Mouse (Mus musculus) cerebellum, adult 2 months (tissue): Measurements from ENCODE around the gene Chka. TPM values are rescaled to one million over a fixed set of nuclear protein-coding genes. Genes with fewer than 3 reads are reported as not detected.
A peak's percentile ranks its signal among the peaks of the same experiment; 100 is the strongest.

Experiments
- DNase-seq, 2 experiments: peaks; one replicate each; pipeline ENCODE4 v3.0.0; 2021
- H3K27ac ChIP-seq: fragments of 200-500 bp; 2 replicates; pipeline ENCODE4 v1.5.1; 2012; ENCODE audit warnings: low read length, control low read depth, inconsistent platforms; ENCODE audit not compliant: insufficient read depth
- H3K27me3 ChIP-seq: fragments of 200-500 bp; 2 replicates; pipeline ENCODE4 v1.6.1; 2012; ENCODE audit warnings: inconsistent platforms, mild to moderate bottlenecking, low read length, moderate library complexity; ENCODE audit not compliant: control insufficient read depth, insufficient read depth
- H3K4me1 ChIP-seq: fragments of 200-500 bp; 2 replicates; pipeline ENCODE4 v1.6.1; 2011; ENCODE audit warnings: low read length; ENCODE audit not compliant: control insufficient read depth, insufficient read depth
- H3K4me3 ChIP-seq: fragments of 200-500 bp; replicated peaks from 2 replicates; pipeline ENCODE3; 2011; ENCODE audit warnings: mild to moderate bottlenecking, low read depth, low read length, control low read depth; ENCODE audit not compliant: insufficient read depth
- CTCF ChIP-seq: fragments of 200-500 bp; IDR thresholded peaks from 2 replicates; pipeline ENCODE4 v1.5.1; 2011; ENCODE audit warnings: low read depth, mild to moderate bottlenecking, control low read depth, low read length, moderate library complexity, borderline replicate concordance; ENCODE audit not compliant: insufficient read depth
- POLR2A ChIP-seq: fragments of 200-500 bp; IDR thresholded peaks from 2 replicates; pipeline ENCODE4 v1.6.1; 2011; ENCODE audit warnings: low read length, control low read depth, borderline replicate concordance; ENCODE audit not compliant: insufficient read depth
- WGBS: fragments of 180-500 bp; shearing (Covaris S2); methylation state at CpG from one replicate; pipeline ENCODE4 v1.1.7; 2018; 5-methylcytosine and 5-hydroxymethylcytosine counted together
- polyA plus RNA-seq: library from polyadenylated mRNA; depleted of rRNA; stranded (reverse); fragments of >200 nt; gene quantifications from 2 replicates; pipeline ENCODE4 v1.2.3, GENCODE M21; 2012

The Chka gene
- polyA plus RNA-seq, 1 experiment: 118 TPM

DNA sequence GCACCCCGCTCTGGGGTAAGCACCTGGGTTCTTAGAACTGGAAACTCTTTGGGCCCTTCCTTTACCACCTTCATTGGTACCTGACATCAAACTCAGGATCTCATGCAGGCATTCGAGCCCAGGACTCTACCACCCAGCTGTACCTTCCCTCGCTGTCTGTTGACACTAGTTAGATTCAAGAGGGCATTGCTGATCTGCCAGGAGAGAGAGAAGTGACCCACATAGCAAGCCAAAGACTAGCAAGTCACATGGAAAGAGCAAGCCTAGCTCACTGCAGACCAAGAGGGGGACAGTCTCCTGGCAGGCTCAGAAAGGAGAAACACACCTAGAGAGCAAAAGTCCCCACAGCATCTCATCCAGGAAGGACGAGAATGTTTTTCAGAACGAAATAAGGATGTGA, 10.9 kb upstream of the Chka start:
- Histone ChIP-seq H3K4me3 (no peak overlapping the region), H3K4me1 (peaks cover 32% of the 10 kb centered on the region), H3K27ac (no peak overlapping the region), H3K27me3 (no peaks in the 10 kb centered on the region)
- no peak for DNase-seq
- TF ChIP-seq CTCF (no peak), POLR2A (no peak)
- 62% methylated on average over 5 of the region's 5 CpGs for WGBS

DNA sequence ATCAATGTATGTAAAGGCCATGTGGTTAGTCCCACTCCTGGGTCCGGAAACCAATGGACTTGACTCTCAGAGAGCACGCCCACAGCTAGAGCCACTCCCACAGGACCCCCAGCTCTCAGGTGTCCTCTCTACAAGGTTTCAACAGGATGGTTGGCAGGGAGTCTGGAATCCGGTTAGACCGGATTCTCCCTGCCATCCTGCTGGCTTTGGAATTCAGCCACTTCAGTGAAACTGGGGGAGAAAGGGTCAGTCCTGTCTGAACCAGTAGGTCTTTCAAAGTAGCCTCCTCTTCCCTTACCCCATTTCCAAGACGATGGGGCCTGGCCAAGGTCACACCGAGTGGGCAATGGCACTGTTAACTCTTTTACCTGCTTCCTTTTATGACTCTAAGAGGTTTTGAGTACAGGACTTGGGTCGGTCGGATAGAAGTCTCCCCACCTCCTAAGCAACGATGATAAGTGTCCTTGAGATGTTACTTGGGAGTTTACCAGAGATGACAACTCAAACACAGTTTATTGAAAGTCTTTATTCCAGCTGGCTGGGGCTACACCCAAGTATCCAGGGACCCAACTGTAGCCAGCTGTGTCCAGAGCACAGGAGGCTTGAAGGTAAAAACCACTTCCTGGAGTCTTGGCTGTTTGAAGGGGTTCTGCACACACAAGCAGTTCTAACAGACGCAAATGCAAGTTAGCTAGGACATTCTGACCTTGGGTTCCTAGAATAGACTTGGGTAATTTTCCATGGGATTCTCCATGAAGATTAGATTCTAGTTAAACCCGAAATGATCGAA, 9.0 kb upstream of the Chka start:
- TF ChIP-seq CTCF (no peak), POLR2A (no peak)
- DNase-seq: no peak
- no peak overlapping the region for H3K27ac ChIP-seq
- H3K4me3 ChIP-seq: no peak overlapping the region
- H3K27me3 ChIP-seq: no peaks in the 10 kb centered on the region
- H3K4me1 ChIP-seq: peaks cover 47% of the 10 kb centered on the region
- 68% methylated on average over 12 of the region's 12 CpGs for WGBS

DNA sequence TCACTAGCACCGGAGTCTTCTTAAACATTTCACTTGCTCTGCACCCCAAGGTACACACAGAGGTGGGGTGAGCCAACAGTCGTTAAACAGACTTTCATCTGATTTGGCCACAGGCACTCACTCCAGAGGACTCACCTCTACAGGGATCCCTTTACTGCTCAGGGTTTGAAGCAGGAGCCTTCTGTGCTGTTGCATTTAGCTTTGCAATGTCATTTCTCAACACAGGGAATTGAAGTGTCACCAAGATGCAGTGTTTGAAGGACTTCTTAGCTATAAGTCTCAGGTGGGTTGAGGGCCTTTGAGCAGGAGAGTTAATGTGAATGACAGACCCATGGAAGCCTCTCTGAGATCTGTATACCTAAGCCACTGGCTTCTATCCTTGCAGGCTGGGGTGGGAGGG, 7.9 kb upstream of the Chka start:
- no peak overlapping the region; the same call in 1 of the 2 replicates for H3K27ac ChIP-seq
- no peak overlapping the region for H3K4me3 ChIP-seq
- peaks cover 50% of the 10 kb centered on the region for H3K4me1 ChIP-seq
- WGBS: 52% methylated on average over 2 of the region's 2 CpGs
- DNase-seq: no peak
- no peaks in the 10 kb centered on the region for H3K27me3 ChIP-seq
- TF ChIP-seq CTCF: no peak

DNA sequence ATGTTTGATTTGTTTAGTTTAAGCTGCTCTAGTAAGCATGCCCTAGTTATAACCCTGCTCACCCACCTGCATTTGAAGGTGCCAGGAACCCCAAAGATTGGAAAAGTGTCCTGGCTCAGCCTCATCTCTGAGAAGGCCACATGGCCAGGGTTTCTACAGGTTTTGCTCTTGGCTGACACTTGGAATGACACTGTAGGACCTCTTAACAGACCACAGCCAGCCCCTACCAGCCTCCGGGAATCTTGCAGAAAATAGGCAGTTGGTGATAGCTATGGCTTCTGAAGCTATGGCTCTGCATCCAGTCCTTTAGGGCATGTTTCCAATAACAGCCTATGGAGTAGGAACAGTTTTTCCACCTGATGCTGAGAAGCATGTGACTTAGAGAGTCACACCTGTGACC, 6.7 kb upstream of the Chka start:
- Histone ChIP-seq H3K4me1 (peaks cover 50% of the 10 kb centered on the region), H3K27me3 (no peaks in the 10 kb centered on the region), H3K4me3 (no peak overlapping the region), H3K27ac (peak overlapping the region; percentile 95)
- TF ChIP-seq CTCF: no peak
- TF ChIP-seq POLR2A: no peak
- 16% methylated on average over 1 of the region's 1 CpGs for WGBS
- DNase-seq: peak; percentile 50 to 57

DNA sequence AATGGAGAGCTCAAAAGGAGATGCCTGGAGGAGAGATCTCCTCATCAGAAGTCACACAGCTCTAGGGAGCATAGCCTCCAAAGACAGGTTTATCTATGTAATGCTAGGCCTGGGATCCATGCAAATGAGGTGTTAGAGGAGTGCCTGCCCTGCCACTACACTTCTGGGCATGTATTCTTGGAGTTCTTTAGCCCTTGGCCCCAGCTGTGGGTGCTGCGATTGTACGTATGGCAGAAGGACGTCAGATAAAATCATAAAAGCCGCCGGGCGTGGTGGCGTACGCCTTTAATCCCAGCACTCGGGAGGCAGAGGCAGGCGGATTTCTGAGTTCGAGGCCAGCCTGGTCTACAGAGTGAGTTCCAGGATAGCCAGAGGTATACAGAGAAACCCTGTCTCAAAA, 6.2 kb upstream of the Chka start:
- 60% methylated on average over 11 of the region's 11 CpGs for WGBS

DNA sequence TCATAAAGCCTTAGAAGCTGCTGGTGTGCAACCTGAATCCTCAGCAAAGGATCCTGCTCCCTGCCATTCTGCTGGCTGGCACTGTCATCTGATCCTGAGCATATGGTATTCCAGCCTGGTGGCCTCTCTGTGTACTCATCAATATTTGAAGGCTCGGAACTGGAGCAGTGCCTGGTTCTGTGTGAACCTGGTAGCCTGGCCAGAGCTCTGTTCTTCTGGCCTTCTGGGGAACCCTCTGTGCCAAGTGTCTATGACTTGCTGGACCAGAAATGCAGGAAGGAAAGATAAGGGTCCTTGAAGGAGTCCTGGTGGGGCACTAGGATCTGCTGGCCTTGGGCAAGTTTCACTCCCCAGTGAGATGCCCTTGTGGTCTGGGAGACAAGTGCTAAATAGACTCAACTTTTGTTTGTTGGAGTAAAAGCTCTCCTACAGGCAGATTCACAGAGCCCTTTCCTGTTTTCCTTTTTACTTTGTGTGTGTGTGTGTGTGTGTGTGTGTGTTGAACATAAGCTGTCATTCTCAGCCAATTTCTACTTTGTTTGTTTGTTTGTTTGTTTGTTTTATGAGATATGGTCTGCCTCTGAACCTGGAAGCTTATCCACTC, 5.7 kb upstream of the Chka start:
- H3K27ac ChIP-seq: peak overlapping the region; percentile 95
- H3K4me3 ChIP-seq: no peak overlapping the region
- H3K4me1 ChIP-seq: peaks cover 45% of the 10 kb centered on the region
- TF ChIP-seq CTCF (no peak), POLR2A (peak; percentile 13; the same call in 1 of the 2 replicates)
- H3K27me3 ChIP-seq: no peaks in the 10 kb centered on the region
- WGBS: 12% methylated on average over 1 of the region's 1 CpGs
- peak; percentile 92 to 98 for DNase-seq

More for the DNA sequence above, 6.2 kb upstream of the Chka start:
- Histone ChIP-seq H3K27ac (peak overlapping the region; percentile 95), H3K4me3 (no peak overlapping the region), H3K27me3 (no peaks in the 10 kb centered on the region), H3K4me1 (peaks cover 48% of the 10 kb centered on the region)
- DNase-seq: peak; percentile 37 to 48
- TF ChIP-seq CTCF: no peak
- TF ChIP-seq POLR2A: no peak

DNA sequence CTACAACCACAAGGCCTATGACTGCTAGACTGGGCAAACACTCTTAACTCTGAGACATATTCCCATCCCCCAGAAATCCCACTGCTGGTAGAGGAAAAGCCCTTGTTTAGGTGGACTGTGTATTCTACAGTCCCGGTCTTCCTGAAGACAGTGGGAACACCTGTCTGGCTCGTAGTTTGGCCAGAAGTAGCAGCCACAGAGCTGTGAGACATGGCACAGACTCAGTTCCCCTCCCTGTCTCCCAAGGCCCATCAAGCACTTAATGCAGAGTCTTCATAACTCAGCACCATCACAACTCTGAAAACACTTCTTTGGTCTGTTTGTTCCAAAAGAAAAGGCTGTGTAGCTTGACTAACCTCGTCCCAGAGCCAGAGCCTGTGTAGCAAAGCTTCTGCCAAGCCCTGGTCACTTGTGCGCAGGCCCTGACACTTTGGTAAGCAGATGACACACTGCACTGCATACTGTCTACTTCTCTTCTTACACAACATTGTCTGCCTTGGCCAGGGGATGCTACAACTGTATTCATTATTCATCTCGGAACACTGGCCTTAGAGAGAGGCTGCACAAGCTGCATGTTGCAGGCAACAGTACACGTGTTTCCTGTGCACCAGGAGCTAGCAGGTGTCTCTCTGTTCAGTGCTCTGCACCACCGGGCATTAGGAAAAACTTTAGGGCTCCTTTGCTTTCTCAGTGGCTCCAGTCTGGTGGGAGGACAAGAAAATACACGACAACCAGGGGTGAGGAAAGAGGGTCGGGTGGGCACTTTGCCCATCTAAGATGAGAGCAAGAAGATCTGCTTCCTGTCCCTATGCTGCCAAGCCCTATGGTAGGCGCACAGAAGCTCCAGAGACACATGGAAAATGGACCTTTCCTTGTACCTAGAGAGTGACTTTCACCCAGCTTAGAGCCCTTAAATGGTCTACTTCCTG, 4.6 kb upstream of the Chka start:
- 47% methylated on average over 10 of the region's 10 CpGs for WGBS
- peak in 1 of 2 experiments; percentile 36 for DNase-seq
- H3K4me1 ChIP-seq: peaks cover 46% of the 10 kb centered on the region
- peak overlapping the region; percentile 86 for H3K27ac ChIP-seq
- no peaks in the 10 kb centered on the region for H3K27me3 ChIP-seq
- H3K4me3 ChIP-seq: no peak overlapping the region
- TF ChIP-seq CTCF (no peak), POLR2A (no peak)
